Mouse (Mus musculus) brain, embryonic 14.5 days (tissue): ENCODE results near the gene Zfp414.

Experiments
- CTCF ChIP-seq: fragments of 200-500 bp; IDR thresholded peaks from 2 replicates; pipeline ENCODE4 v1.5.1; 2012; ENCODE audit warnings: inconsistent platforms, mild to moderate bottlenecking, moderate library complexity, borderline replicate concordance; ENCODE audit not compliant: insufficient read depth, insufficient read length; ENCODE audit errors: extremely low read depth
- POLR2A ChIP-seq: fragments of 200-500 bp; IDR thresholded peaks from 2 replicates; pipeline ENCODE4 v1.6.1; 2012; ENCODE audit warnings: mild to moderate bottlenecking, inconsistent platforms, borderline replicate concordance; ENCODE audit not compliant: poor library complexity, insufficient read depth, insufficient read length, severe bottlenecking; ENCODE audit errors: extremely low read depth

GRCm38 (mm10) chr17:33631236-33631635 is 2.3 kb downstream of the Zfp414 start:
- TF ChIP-seq CTCF = no peak
- TF ChIP-seq POLR2A = no peak
